Mouse (Mus musculus): ENCODE data around the gene Socs1.

- TF ChIP-seq CTCF (IDR thresholded peaks at IDR 0.05; ENCODE audit: low read depth) (no peak), EP300 (optimal IDR thresholded peaks at IDR 0.05) (no peak)
Measured at GRCm38 (mm10) chr16:10814864-10815263, 29.5 kb upstream of the Socs1 start.
